Mouse (Mus musculus) hindbrain, embryonic 10.5 days (tissue): ENCODE data around the gene Rpl19. TPM values are rescaled to one million over a fixed set of nuclear protein-coding genes. Genes with fewer than 3 reads are reported as not detected.

ENCODE experiments used
- DNase-seq: peaks from one replicate; pipeline ENCODE4 v3.0.0-alpha.2; 2017; ENCODE audit warnings: low spot score
- H3K27ac ChIP-seq: fragments of 300-500 bp; sonication (generic); 2 replicates; pipeline ENCODE4 v1.5.1; 2016; ENCODE audit warnings: mild to moderate bottlenecking, moderate library complexity
- H3K27me3 ChIP-seq: fragments of 300-500 bp; sonication (generic); 2 replicates; pipeline ENCODE4 v1.6.1; 2016; ENCODE audit warnings: mild to moderate bottlenecking; ENCODE audit not compliant: poor library complexity, insufficient read depth, severe bottlenecking
- H3K36me3 ChIP-seq: fragments of 300-500 bp; sonication (generic); 2 replicates; pipeline ENCODE4 v1.6.1; 2016; ENCODE audit warnings: mild to moderate bottlenecking, moderate library complexity
- H3K4me1 ChIP-seq: fragments of 300-500 bp; sonication (generic); replicated peaks from 2 replicates; pipeline ENCODE4 v1.6.1; 2016; ENCODE audit warnings: mild to moderate bottlenecking
- H3K4me3 ChIP-seq: fragments of 300-500 bp; sonication (generic); 2 replicates; pipeline ENCODE4 v1.5.1; 2016; ENCODE audit warnings: mild to moderate bottlenecking, moderate library complexity
- H3K9me3 ChIP-seq: fragments of 300-500 bp; sonication (generic); 2 replicates; pipeline ENCODE4 v1.6.1; 2016; ENCODE audit warnings: mild to moderate bottlenecking, moderate library complexity
- WGBS: fragments of 180-500 bp; shearing (Covaris S2); methylation state at CpG from one replicate; pipeline ENCODE4 v1.1.7; 2016; 5-methylcytosine and 5-hydroxymethylcytosine counted together
- polyA plus RNA-seq: library from polyadenylated mRNA; unstranded; fragments of >200 nt; fragmentation: Nextera tagmentation; extraction: Ambion mirVana; gene quantifications from 2 replicates; pipeline ENCODE4 v1.2.1, GENCODE M21; 2016

Rpl19 gene
- polyA plus RNA-seq, 1 experiment from 2014 or later = 1,011 TPM

DNA sequence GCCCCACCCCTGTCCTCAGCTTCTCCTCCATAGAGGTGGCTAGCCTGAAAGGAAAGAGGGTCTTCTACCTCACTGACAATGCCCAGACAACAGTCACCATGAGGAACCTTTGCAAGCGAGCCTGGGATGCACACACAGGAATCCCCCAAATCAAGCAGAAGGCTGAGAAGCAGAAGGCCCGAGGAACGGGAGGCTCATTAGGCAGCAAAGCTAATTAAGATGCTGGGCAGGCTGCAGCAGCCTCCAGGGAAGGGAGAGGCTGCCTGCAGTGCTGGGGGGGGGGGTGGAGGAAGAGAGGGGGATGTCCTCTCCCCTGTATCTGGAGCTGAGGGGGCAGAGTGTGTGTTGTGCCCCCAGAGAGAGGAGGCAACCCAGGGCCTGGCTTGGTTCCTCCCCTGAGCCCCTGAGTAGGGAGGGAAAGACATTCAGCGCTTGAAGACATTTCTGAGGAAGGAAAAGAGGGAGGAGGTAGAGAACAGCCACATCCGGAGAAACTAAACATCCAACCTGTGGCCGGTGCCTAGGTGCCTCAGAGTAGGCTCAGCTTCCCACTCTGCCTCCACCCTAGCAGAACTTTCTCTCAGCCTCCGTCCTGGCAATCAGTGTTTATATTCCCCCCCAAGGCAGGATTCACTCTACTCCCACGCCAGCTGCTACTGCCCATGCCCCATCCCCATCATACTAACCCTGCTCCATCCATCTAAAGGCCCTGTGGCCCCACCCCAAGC lies 6.5 kb upstream of the Rpl19 start:
- H3K27ac ChIP-seq = peak overlapping the region; percentile 64; the same call in 1 of the 2 replicates
- peaks cover 23% of the 10 kb centered on the region for H3K27me3 ChIP-seq
- DNase-seq = no peak
- peaks cover 58% of the 10 kb centered on the region for H3K4me1 ChIP-seq
- no peaks in the 10 kb centered on the region for H3K9me3 ChIP-seq
- peak overlapping the region; percentile 20; the same call in 1 of the 2 replicates for H3K4me3 ChIP-seq
- H3K36me3 ChIP-seq = peaks cover 33% of the 10 kb centered on the region
- WGBS = 37% methylated on average over 8 of the region's 8 CpGs

DNA sequence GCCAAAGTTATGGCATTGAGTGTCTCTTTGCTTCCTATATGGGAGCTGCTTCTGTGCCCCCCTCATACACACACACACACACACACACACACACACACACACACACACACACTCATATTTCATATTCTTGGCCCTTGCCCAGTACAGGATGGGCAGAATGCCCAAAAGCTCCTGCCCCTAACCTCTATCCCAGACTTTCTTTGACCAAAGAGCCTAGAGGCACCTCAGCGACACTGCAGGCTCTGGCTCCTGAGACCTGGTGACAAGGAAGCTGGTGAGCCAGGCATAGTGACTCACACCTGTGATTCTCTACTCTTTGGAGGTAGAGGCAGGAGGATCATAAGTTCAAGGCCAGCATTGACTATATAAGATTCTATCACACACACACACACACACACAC lies 5.8 kb upstream of the Rpl19 start:
- H3K36me3 ChIP-seq = peaks cover 26% of the 10 kb centered on the region
- peaks cover 60% of the 10 kb centered on the region for H3K4me1 ChIP-seq
- H3K4me3 ChIP-seq = peak overlapping the region; percentile 80; the same call in 1 of the 2 replicates
- H3K27ac ChIP-seq = peak overlapping the region; percentile 64; the same call in 1 of the 2 replicates
- no peaks in the 10 kb centered on the region for H3K9me3 ChIP-seq
- H3K27me3 ChIP-seq = peaks cover 23% of the 10 kb centered on the region
- DNase-seq = no peak
- WGBS = 68% methylated on average over 1 of the region's 1 CpGs

DNA sequence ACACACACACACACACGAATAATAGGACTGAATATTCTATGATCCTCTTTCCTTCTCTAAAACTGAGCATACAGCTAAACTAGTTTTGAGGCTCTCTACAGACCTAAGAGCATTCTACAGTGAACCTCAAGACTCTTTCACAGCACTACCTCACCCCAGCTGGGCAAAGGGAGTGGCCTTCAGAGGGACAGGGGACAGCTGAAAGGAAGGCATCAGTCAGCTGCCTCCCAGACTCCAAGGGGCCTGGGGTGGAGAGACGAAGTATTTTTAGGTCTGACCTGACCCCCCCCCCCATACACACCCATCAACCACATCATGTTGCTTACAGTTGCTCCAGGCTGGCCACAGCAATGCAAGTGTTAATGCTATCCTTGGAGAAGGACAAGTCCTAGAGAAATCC lies 5.4 kb upstream of the Rpl19 start:
- 56% methylated on average over 2 of the region's 2 CpGs for WGBS
- Histone ChIP-seq H3K4me1 (peaks cover 64% of the 10 kb centered on the region), H3K9me3 (no peaks in the 10 kb centered on the region), H3K36me3 (peaks cover 22% of the 10 kb centered on the region), H3K27me3 (peaks cover 23% of the 10 kb centered on the region), H3K4me3 (peak overlapping the region; percentile 80), H3K27ac (0 out of 2 replicates have a peak overlapping the region, but pooled peaks have one; percentile 94)
- DNase-seq = no peak

DNA sequence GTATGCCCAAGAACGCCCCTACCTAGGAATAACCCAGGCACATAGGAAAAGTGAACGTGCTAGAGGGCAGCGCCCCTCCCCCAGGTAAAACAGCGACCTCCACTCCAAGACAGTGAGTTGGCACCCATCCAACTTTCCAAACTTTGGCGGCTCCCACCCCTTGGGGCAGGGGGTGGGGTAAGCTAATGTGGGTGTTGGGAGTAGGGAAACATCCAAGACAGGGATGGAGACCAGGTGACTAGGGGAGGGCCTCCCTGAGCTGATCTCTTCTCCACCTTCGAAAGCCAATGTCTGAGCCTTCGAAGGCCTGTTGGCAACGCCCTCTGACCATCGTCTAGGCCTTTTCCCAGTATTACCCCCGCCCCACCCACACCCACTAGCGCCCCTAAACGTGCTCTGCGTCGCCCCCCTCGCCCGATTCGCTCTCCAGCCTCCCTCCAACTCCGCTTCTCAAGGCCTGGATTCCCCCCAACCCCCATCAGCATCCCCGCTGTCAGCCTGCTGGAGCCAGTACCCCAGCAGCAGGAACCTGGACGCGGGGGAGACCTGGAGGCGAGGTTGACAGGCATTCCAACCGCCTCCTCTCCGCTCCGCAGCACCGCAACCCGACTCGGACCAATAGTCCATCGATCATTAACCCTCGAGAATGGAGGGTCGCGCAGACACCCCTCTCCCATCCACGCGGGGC lies 4.8 kb upstream of the Rpl19 start:
- H3K27me3 ChIP-seq = peaks cover 23% of the 10 kb centered on the region
- WGBS = 3% methylated on average over 34 of the region's 34 CpGs
- DNase-seq = peak; percentile 59
- peak overlapping the region; percentile 80 for H3K4me3 ChIP-seq
- H3K36me3 ChIP-seq = peaks cover 16% of the 10 kb centered on the region
- H3K27ac ChIP-seq = peak overlapping the region; percentile 94
- H3K4me1 ChIP-seq = peaks cover 66% of the 10 kb centered on the region
- H3K9me3 ChIP-seq = no peaks in the 10 kb centered on the region

DNA sequence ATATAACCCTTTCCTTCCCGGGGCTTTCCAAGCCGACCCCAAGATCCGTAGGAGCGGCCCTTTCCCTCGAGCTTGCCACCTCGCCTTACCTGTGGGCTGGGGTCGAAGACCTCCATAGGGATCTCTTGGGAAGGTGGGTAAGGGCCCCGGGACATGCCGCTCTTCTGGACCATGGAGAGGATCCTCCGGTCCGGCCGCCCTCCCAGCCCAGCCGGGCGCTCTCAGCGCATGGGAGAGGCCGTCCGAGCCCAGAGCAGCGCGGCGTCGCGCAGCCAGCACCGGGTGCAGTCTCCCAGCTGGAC lies 4.3 kb upstream of the Rpl19 start:
- H3K9me3 ChIP-seq = no peaks in the 10 kb centered on the region
- peaks cover 23% of the 10 kb centered on the region for H3K27me3 ChIP-seq
- H3K4me3 ChIP-seq = peak overlapping the region; percentile 80
- H3K36me3 ChIP-seq = peaks cover 12% of the 10 kb centered on the region
- peak overlapping the region; percentile 94 for H3K27ac ChIP-seq
- DNase-seq = no peak
- under 1% methylated on average over 23 of the region's 23 CpGs for WGBS
- peaks cover 66% of the 10 kb centered on the region for H3K4me1 ChIP-seq

DNA sequence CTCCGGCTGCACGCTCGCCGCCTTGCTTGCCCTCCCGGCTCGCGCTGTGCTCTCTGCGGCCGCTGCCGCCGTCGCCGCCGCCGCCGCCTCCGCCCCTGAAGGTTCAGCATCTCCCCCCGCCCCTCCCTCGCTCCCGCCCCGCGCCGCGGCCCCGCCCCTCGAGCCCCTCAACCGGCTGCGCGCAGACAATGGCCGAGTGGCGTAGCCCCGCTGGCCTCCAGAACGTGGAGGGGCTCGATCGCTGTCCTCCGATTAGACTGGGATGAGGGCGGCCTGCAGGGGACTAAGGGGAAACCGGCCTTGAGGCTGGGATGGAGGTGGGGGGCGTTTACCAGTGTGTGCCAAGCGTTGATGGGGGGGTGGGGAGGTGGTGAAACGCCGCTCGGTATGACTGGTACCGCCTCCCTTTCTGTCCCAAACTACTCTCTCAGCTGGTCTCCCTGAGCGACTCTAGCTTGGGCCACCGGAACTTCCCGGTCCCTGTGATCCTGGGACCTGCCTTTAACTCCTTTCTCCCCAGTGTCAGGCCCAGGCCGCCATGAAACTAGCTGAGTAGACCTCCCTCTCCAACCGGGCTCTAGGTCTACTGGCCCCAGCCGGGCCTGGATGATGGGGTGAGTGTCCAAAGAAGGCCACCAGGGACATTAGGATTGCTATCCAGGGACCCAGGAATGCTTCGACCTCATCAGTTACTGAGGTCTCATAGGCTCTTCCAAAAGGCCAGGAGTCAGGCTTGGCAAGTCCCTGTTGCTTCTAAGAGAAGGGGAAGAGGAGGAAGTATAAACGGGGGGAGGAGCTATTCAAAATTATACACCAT lies 3.7 kb upstream of the Rpl19 start, which contains the start of gene Cacnb1:
Gene Cacnb1, minus strand, starts transcription at position 480 of the 817 bp plus-strand sequence.
- peak within 1 kb of the TSS; percentile 80 for H3K4me3 ChIP-seq
- peak within 1 kb of the TSS; percentile 94 for H3K27ac ChIP-seq
- H3K4me1 ChIP-seq = peaks cover 70% of the 10 kb centered on the region
- under 1% methylated on average over 52 of the region's 52 CpGs for WGBS
- H3K36me3 ChIP-seq = peaks cover 6% of the 10 kb centered on the region
- peaks cover 23% of the 10 kb centered on the region for H3K27me3 ChIP-seq
- no peaks in the 10 kb centered on the region for H3K9me3 ChIP-seq
- DNase-seq = peak; percentile 87

DNA sequence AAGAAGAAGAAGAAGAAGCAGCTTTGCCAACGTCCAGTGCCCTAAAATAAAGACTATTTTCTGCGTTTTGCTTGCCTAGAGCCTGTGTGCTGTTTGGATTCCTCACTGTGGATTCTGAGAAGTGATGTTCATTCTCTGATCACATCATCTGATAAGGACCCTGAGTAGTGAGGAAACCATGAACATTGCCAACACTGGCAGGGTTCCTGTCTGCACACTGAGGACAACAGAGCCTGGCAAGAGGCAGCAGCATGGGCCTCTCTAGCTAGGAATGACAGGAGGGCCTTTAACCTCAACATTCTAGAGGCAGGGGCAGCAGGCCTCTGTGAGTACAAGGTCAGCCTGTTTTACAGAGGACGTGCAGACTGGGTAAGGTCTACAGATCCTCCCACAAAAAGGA lies 2.0 kb upstream of the Rpl19 start:
- Histone ChIP-seq H3K27me3 (peaks cover 23% of the 10 kb centered on the region), H3K36me3 (peaks cover 17% of the 10 kb centered on the region), H3K27ac (no peak overlapping the region), H3K4me3 (no peak overlapping the region), H3K9me3 (no peaks in the 10 kb centered on the region), H3K4me1 (peaks cover 66% of the 10 kb centered on the region)
- DNase-seq = no peak
- 95% methylated on average over 3 of the region's 3 CpGs for WGBS

DNA sequence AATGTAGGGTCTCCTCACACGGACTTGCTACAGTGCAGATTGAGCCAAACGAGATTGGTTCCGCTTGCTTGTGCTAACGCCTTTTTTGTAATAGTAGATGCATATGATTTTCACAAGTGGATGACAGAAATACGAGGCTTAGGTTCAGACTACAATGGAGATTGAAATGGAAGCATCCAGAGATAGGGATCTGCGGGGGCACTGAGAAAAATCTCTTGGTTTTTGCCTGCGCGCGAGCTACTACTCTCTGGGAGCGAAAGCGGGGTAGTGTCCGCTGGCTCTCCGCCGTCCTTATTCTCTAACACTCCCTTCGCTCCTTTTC lies 301 bp upstream of the Rpl19 start:
- H3K4me3 ChIP-seq = peak overlapping the region; percentile 95
- DNase-seq = no peak
- WGBS = 8% methylated on average over 15 of the region's 15 CpGs
- H3K27me3 ChIP-seq = peaks cover 7% of the 10 kb centered on the region
- peaks cover 34% of the 10 kb centered on the region for H3K36me3 ChIP-seq
- peak overlapping the region; percentile 97 for H3K27ac ChIP-seq
- H3K4me1 ChIP-seq = peaks cover 49% of the 10 kb centered on the region
- no peaks in the 10 kb centered on the region for H3K9me3 ChIP-seq

DNA sequence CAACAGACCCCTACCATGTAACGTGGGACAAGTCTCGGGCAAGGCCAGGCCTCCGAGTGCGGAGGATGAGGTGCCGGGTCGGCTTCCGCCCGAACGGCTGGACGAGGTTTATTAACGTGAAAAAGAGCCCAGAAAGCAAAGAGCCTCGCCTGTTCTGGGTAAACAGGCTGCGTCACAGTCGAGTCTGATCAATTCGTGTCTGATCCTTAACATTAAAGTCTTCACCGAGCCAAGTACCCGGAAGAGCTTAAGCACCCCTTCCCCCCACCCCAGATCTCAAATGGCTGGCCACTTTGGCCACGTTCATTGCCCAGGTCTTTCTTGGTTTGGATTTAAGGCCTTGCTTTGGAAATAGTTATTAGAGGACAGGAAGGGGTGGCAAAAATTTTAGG lies 783 bp downstream of the Rpl19 start:
- Histone ChIP-seq H3K27me3 (no peaks in the 10 kb centered on the region), H3K4me3 (peak overlapping the region; percentile 95), H3K36me3 (peaks cover 36% of the 10 kb centered on the region), H3K27ac (peak overlapping the region; percentile 97), H3K9me3 (no peaks in the 10 kb centered on the region), H3K4me1 (peaks cover 38% of the 10 kb centered on the region)
- DNase-seq = no peak
- under 1% methylated on average over 18 of the region's 18 CpGs for WGBS

DNA sequence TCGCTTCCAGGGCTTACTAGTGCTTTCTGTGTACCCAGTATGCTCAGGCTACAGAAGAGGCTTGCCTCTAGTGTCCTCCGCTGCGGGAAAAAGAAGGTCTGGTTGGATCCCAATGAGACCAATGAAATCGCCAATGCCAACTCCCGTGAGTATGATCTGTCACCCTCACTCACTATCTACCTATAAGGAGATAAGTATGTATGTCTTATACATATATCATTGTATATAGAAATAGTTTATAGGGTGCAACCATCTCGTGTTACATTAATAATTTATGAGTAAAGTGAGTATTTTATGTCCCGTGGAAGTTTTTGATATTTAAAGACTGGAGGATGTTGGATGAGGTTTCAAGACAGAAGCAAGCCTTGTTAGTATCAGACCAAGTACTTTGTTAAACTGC lies 1.3 kb downstream of the Rpl19 start:
- peaks cover 33% of the 10 kb centered on the region for H3K4me1 ChIP-seq
- no peaks in the 10 kb centered on the region for H3K27me3 ChIP-seq
- peaks cover 36% of the 10 kb centered on the region for H3K36me3 ChIP-seq
- no peak for DNase-seq
- H3K27ac ChIP-seq = peak overlapping the region; percentile 97
- H3K4me3 ChIP-seq = peak overlapping the region; percentile 95
- 30% methylated on average over 7 of the region's 7 CpGs for WGBS
- no peaks in the 10 kb centered on the region for H3K9me3 ChIP-seq

DNA sequence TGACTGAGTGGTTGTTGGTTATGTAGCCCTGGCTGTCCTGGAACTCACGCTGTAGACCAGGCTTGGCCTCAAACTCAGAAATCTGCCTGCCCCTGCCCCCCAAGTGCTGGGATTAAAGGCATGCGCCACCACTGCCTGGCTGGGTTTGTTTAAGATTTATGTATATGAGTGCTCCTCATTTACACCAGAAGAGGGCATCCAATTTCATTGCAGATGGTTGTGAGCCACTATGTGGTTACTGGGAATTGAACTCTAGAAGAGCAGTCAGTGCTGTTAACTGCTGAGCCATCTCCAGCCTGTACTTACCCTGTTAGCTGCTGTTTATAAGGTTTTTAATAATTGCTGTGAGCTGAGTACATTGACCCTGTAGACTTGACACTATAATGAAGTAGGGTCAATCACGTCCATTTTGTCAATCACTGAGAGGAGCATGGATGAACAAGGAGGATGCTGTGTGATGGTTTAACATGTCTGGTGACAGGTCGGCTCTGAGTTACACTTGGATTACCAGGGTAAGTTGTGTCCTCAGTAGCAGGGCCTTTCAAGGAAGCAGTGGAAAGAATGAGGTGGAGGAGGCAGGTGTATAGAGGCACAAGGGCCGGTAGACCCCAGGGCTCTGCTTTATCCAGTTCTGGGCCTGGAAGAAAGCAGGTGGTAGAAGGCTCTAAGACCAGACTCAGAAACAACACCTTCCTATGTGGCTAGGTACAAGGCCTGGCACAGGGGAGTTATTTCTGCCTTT lies 4.4 kb downstream of the Rpl19 start:
- H3K27me3 ChIP-seq = peaks cover 12% of the 10 kb centered on the region
- no peak for DNase-seq
- WGBS = 55% methylated on average over 5 of the region's 5 CpGs
- H3K36me3 ChIP-seq = peaks cover 36% of the 10 kb centered on the region
- H3K9me3 ChIP-seq = no peaks in the 10 kb centered on the region
- no peak overlapping the region for H3K4me3 ChIP-seq
- H3K4me1 ChIP-seq = peaks cover 36% of the 10 kb centered on the region
- no peak overlapping the region for H3K27ac ChIP-seq

DNA sequence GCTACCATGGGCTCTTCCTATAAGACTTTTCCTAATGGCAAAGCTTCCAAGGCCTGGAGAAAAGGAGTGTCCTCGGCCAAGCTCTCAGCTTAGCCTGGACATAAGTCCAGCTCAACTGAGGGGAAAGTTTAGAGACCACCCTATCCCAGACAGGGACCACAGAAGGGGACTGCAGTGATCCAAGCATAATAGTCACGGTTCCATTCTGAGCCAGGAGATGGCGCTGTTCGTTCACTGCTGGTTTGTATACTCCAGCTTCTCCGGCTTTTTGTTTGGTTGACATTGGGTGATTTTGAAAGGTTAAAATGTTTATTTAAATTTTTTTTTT lies 4.9 kb downstream of the Rpl19 start:
- peak; percentile 84 for DNase-seq
- no peak overlapping the region for H3K27ac ChIP-seq
- peaks cover 37% of the 10 kb centered on the region for H3K4me1 ChIP-seq
- H3K36me3 ChIP-seq = peaks cover 36% of the 10 kb centered on the region
- H3K4me3 ChIP-seq = no peak overlapping the region
- 10% methylated on average over 5 of the region's 5 CpGs for WGBS
- H3K9me3 ChIP-seq = no peaks in the 10 kb centered on the region
- peaks cover 17% of the 10 kb centered on the region for H3K27me3 ChIP-seq
